Mouse (Mus musculus) kidney, embryonic 14.5 days (tissue): Measurements from ENCODE around the gene Lipt1. TPM values are rescaled to one million over a fixed set of nuclear protein-coding genes. Genes with fewer than 3 reads are reported as not detected.

Experiments used
- ATAC-seq: fragments of 200-750 bp; cut with Nextera tagmentation; 2 replicates; pipeline ENCODE4 v1.8.0; 2017; ENCODE audit warnings: moderate number of reproducible peaks, mild to moderate bottlenecking, moderate TSS enrichment, moderate library complexity; ENCODE audit not compliant: low FRiP score, low TSS enrichment
- H3K27ac ChIP-seq: fragments of 300-500 bp; sonication (generic); 2 replicates; pipeline ENCODE4 v1.5.1; 2014; ENCODE audit warnings: low read depth, mild to moderate bottlenecking, low read length, moderate library complexity, mixed read lengths
- H3K27me3 ChIP-seq: fragments of 300-500 bp; sonication (generic); 2 replicates; pipeline ENCODE4 v1.6.1; 2014; ENCODE audit warnings: mild to moderate bottlenecking, low read length; ENCODE audit not compliant: control insufficient read depth, insufficient read depth
- H3K36me3 ChIP-seq: fragments of 300-500 bp; sonication (generic); 2 replicates; pipeline ENCODE4 v1.6.1; 2014; ENCODE audit warnings: low read length, mixed read lengths; ENCODE audit not compliant: control insufficient read depth, insufficient read depth
- H3K4me1 ChIP-seq: fragments of 300-500 bp; sonication (generic); 2 replicates; pipeline ENCODE4 v1.6.1; 2014; ENCODE audit warnings: low read length, mixed read lengths; ENCODE audit not compliant: control insufficient read depth, insufficient read depth
- H3K4me2 ChIP-seq: fragments of 300-500 bp; sonication (generic); replicated peaks from 2 replicates; pipeline ENCODE4 v1.6.1; 2014; ENCODE audit warnings: low read depth, mild to moderate bottlenecking, low read length
- H3K4me3 ChIP-seq: fragments of 300-500 bp; sonication (generic); 2 replicates; pipeline ENCODE4 v1.5.1; 2014; ENCODE audit warnings: mild to moderate bottlenecking, low read length
- H3K9ac ChIP-seq: fragments of 300-500 bp; sonication (generic); 2 replicates; pipeline ENCODE4 v1.6.1; 2014; ENCODE audit warnings: low read depth, mild to moderate bottlenecking, low read length, moderate library complexity
- H3K9me3 ChIP-seq: fragments of 300-500 bp; sonication (generic); 2 replicates; pipeline ENCODE4 v1.6.1; 2016; ENCODE audit warnings: low read length; ENCODE audit not compliant: control insufficient read depth
- WGBS: fragments of 180-500 bp; shearing (Covaris S2); extraction: QIAGEN DNeasy Blood & Tissue Kit; methylation state at CpG from one replicate; pipeline ENCODE4 v1.1.7; 2014; 5-methylcytosine and 5-hydroxymethylcytosine counted together
- polyA plus RNA-seq: library from polyadenylated mRNA; unstranded; fragments of >200 nt; fragmentation: Nextera tagmentation; extraction: Ambion mirVana; gene quantifications from 2 replicates; pipeline ENCODE4 v1.2.1, GENCODE M21; 2014

The Lipt1 gene
- 10.0 and 11.0 TPM in 2 replicates for polyA plus RNA-seq

GRCm38 (mm10) chr1:37871704-37872103 lies at the start of gene Lipt1:
Gene Lipt1, plus strand, starts transcription at chr1:37871738.
- Histone ChIP-seq H3K9me3 (peaks cover 8% of the 10 kb centered on the region; the same call in 1 of the 2 replicates), H3K9ac (peak within 1 kb of the TSS; percentile 51), H3K27ac (peak within 1 kb of the TSS; percentile 62), H3K27me3 (no peaks in the 10 kb centered on the region; the same call in 1 of the 2 replicates), H3K4me3 (peak within 1 kb of the TSS; percentile 57), H3K4me2 (peak within 1 kb of the TSS; percentile 54), H3K36me3 (peaks cover 15% of the 10 kb centered on the region; the same call in 1 of the 2 replicates), H3K4me1 (0 out of 2 replicates have a peak, but pooled peaks cover 6% of the 10 kb centered on the region)
- WGBS: 5% methylated on average over 7 of the region's 7 CpGs
- ATAC-seq: peak; percentile 58; the same call in 1 of the 2 replicates

GRCm38 (mm10) chr1:37831681-37832080 lies 39.9 kb upstream of the Lipt1 start:
- H3K4me3 ChIP-seq: no peak overlapping the region
- ATAC-seq: no peak
- 53% methylated on average over 2 of the region's 2 CpGs for WGBS
- H3K36me3 ChIP-seq: no peaks in the 10 kb centered on the region
- no peak overlapping the region for H3K4me2 ChIP-seq
- no peaks in the 10 kb centered on the region for H3K27me3 ChIP-seq
- H3K27ac ChIP-seq: no peak overlapping the region
- no peaks in the 10 kb centered on the region for H3K9me3 ChIP-seq
- no peaks in the 10 kb centered on the region for H3K4me1 ChIP-seq
- no peak overlapping the region for H3K9ac ChIP-seq

- Histone ChIP-seq H3K9ac (no peak overlapping the region), H3K36me3 (no peaks in the 10 kb centered on the region), H3K27me3 (no peaks in the 10 kb centered on the region), H3K4me2 (no peak overlapping the region), H3K4me3 (no peak overlapping the region), H3K27ac (no peak overlapping the region), H3K9me3 (no peaks in the 10 kb centered on the region), H3K4me1 (no peaks in the 10 kb centered on the region)
- 81% methylated on average over 8 of the region's 8 CpGs for WGBS
- ATAC-seq: no peak
These were observed 24.7 kb upstream of the Lipt1 start for GRCm38 (mm10) chr1:37846878-37847277.

- H3K4me3 ChIP-seq: no peak overlapping the region
- WGBS: 68% methylated on average over 2 of the region's 2 CpGs
- no peaks in the 10 kb centered on the region for H3K36me3 ChIP-seq
- ATAC-seq: no peak
- H3K4me2 ChIP-seq: no peak overlapping the region
- H3K4me1 ChIP-seq: no peaks in the 10 kb centered on the region
- H3K9ac ChIP-seq: no peak overlapping the region
- H3K27ac ChIP-seq: no peak overlapping the region
- H3K27me3 ChIP-seq: no peaks in the 10 kb centered on the region
- H3K9me3 ChIP-seq: no peaks in the 10 kb centered on the region
These were observed 20.8 kb upstream of the Lipt1 start for GRCm38 (mm10) chr1:37850696-37851095.

- Histone ChIP-seq H3K27ac (peak overlapping the region; percentile 83), H3K9me3 (no peaks in the 10 kb centered on the region), H3K9ac (peak overlapping the region; percentile 68), H3K36me3 (no peaks in the 10 kb centered on the region), H3K4me1 (0 out of 2 replicates have a peak, but pooled peaks cover 3% of the 10 kb centered on the region), H3K4me2 (peak overlapping the region; percentile 60), H3K27me3 (no peaks in the 10 kb centered on the region; the same call in 1 of the 2 replicates), H3K4me3 (peak overlapping the region; percentile 56)
- WGBS: under 1% methylated on average over 71 of the region's 90 CpGs
- ATAC-seq: peak; percentile 99
These were observed 6.8 kb upstream of the Lipt1 start for GRCm38 (mm10) chr1:37864511-37865400.

- peak overlapping the region; percentile 60 for H3K4me2 ChIP-seq
- peak overlapping the region; percentile 52 for H3K9ac ChIP-seq
- no peaks in the 10 kb centered on the region for H3K36me3 ChIP-seq
- H3K27me3 ChIP-seq: no peaks in the 10 kb centered on the region; the same call in 1 of the 2 replicates
- 11% methylated on average over 23 of the region's 23 CpGs for whole genome bisulfite sequencing
- H3K27ac ChIP-seq: peak overlapping the region; percentile 77
- peak overlapping the region; percentile 56 for H3K4me3 ChIP-seq
- no peak for ATAC-seq
- H3K4me1 ChIP-seq: 0 out of 2 replicates have a peak, but pooled peaks cover 3% of the 10 kb centered on the region
- H3K9me3 ChIP-seq: no peaks in the 10 kb centered on the region
These were observed 5.9 kb upstream of the Lipt1 start for GRCm38 (mm10) chr1:37865401-37866215.

GRCm38 (mm10) chr1:37866286-37866685 lies 5.3 kb upstream of the Lipt1 start, which contains the start of gene Tsga10:
Gene Tsga10, minus strand, starts transcription at chr1:37866429.
- 84% methylated on average over 6 of the region's 6 CpGs for WGBS
- no peak for ATAC-seq
- peak within 1 kb of the TSS; percentile 60 for H3K4me2 ChIP-seq

GRCm38 (mm10) chr1:37867056-37867455 lies 4.5 kb upstream of the Lipt1 start:
- ATAC-seq: no peak
- no peaks in the 10 kb centered on the region; the same call in 1 of the 2 replicates for H3K27me3 ChIP-seq
- no peaks in the 10 kb centered on the region for H3K9me3 ChIP-seq
- H3K4me1 ChIP-seq: 0 out of 2 replicates have a peak, but pooled peaks cover 3% of the 10 kb centered on the region
- no peak overlapping the region for H3K9ac ChIP-seq
- no peak overlapping the region for H3K4me2 ChIP-seq
- H3K4me3 ChIP-seq: no peak overlapping the region
- no peak overlapping the region for H3K27ac ChIP-seq
- 63% methylated on average over 1 of the region's 1 CpGs for WGBS
- H3K36me3 ChIP-seq: no peaks in the 10 kb centered on the region

More at GRCm38 (mm10) chr1:37866286-37866685, 5.3 kb upstream of the Lipt1 start, which contains the start of gene Tsga10:
- H3K36me3 ChIP-seq: no peaks in the 10 kb centered on the region
- peak within 1 kb of the TSS; percentile 77 for H3K27ac ChIP-seq
- no peaks in the 10 kb centered on the region for H3K9me3 ChIP-seq
- H3K9ac ChIP-seq: peak within 1 kb of the TSS; percentile 52
- H3K27me3 ChIP-seq: no peaks in the 10 kb centered on the region; the same call in 1 of the 2 replicates
- H3K4me1 ChIP-seq: 0 out of 2 replicates have a peak, but pooled peaks cover 3% of the 10 kb centered on the region
- H3K4me3 ChIP-seq: peak within 1 kb of the TSS; percentile 56
